Mouse (Mus musculus): Measurements from ENCODE around the gene Fyn. TPM values are rescaled to one million over a fixed set of nuclear protein-coding genes. Genes with fewer than 3 reads are reported as not detected.

The Fyn gene
- polyA plus RNA-seq, 1 experiment = 127 TPM

DNA sequence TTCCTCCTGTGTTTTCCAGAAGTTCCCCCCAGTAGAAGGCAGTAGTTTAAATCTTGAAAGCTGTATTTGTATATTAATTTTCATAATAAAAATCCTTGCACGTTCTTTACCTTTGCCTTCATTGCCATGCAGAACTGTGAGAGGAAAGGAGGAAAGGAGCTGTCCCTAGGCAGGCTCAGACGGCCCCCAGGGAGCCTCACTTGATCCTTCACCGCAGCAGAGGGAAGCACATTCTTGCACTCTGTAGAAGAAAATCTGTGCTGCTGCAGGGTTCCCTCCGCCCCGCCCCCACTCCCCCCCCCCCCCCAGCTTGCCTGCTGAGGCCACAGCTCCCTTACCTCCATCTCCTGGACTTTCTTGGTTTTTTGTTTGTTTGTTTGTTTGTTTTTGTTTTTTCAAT is 158.5 kb downstream of the Fyn start:
- DNase-seq (ENCODE audit: extremely low spot score in 1 of 2, low spot score in 1 of 2) = no peak

DNA sequence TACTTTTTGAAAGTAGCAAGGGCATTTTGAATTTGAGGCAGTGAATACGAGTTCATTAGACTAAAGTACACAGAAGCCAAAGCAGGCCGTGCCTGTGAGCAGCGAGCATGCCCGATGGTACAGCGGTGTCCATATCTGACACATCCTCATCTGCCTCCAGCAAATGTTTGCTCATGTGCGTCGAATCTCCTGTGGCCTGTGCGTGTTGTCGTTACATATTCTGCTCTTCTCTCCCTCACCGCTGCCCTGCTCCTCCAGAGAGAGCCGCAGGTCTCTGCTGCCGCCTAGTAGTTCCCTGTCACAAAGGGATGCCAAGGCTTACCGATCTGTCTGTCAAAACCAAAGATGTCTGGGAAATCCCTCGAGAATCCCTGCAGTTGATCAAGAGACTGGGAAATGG is 160.5 kb downstream of the Fyn start:
- no peak for DNase-seq (ENCODE audit: extremely low spot score in 1 of 2, low spot score in 1 of 2)

DNA sequence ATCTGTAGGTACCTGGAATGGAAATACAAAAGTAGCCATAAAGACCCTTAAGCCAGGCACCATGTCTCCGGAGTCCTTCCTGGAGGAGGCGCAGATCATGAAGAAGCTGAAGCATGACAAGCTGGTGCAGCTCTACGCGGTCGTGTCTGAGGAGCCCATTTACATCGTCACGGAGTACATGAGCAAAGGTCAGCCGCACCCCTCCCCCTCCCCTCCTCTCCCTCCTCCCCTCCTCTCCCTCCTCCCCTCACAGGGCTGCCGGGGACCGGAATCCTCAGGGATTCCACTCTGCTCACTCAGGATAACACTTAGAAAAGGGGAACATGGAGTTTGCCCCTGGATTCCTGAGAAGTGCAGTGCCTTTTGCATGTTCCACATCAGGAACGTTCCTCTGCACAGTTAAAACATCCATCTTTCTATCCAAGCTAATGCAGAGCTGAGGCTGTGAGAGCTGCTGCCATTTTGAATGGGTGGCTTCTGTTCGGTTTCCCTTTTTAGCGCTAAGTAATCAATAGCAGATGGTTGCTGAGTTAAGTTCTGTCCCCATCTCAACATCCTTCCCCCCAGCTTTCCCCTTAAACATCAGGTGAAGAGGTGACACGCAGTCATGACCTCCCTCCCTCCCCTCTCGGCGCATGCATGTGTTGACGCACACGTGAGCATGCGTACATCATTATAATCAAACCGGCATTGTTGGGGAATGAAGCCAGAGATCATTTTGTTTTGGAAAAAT is 163.5 kb downstream of the Fyn start:
- DNase-seq (ENCODE audit: extremely low spot score in 1 of 2, low spot score in 1 of 2) = no peak

DNA sequence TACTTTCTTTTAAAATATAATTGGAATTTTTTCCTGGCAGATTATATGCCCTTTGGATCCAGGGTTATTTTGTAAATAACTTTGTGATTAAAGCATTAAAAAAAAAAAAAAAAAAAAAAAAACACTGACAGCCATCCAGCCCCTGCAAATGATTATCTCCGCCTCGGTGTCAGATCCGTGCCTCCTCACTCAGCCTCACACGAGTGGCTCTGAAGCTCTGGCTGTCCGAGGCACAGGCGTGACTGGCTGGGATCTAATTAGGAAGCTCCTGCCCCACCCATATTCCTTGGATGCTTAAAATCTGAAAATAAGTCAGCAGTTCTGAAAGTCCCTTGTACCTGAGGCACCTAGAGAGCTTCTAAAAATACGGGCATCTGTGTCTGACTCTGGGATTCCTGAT is 164.2 kb downstream of the Fyn start:
- DNase-seq (ENCODE audit: extremely low spot score in 1 of 2, low spot score in 1 of 2) = no peak

DNA sequence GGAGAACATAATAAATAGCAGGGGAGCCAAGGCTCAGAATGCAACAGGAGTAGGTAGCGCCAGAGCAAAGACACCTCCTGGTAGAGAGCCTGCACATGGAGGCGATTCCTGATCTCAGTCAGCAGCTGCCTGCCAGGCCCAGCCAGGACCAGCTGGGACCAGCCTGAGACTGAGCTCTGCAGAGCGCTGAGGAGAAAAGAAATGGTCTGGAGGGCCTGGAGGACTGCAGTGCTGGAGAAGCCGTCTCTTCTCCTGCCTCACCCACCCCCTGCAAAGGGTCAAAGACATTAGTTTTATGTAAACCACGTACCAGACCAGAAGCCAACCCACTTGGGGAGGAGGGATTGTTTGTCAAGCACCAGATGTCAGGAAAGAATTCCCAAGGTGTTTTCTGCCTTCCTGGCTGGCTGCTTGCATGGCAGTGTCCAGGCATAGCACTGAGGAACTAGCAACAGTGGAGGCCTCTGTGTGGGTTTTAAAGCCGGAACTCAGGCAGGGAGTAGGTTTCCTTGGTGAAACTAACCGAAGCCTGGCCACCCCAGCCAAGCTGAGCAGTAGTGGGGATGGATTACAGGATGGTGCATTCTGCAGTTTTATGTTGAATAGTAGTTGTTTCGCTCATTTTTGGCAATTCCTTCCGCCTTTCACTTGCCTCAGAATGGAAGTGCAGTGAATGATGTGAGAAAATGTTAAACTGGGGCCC is 165.8 kb downstream of the Fyn start:
- no peak for DNase-seq (ENCODE audit: extremely low spot score in 1 of 2, low spot score in 1 of 2)

DNA sequence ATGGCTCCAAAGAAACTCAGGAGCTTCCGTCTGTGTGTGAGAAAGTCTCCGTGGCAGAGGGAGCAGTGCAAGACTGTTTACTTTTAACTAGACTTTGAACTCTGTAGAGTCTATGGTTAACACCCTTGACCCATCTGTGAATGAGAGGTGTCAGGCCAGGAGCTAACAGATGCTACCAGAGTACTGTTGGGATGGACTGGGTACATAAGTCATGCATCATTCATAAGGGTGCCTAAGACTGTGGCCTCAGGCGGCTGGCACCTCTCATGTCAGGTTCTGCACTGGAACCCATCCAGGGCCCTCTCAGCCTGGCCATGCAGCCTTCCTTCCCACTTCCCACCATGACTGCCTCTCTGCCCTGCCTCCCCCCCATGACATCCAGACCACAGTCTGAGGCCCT is 166.7 kb downstream of the Fyn start:
- no peak for DNase-seq (ENCODE audit: extremely low spot score in 1 of 2, low spot score in 1 of 2)

DNA sequence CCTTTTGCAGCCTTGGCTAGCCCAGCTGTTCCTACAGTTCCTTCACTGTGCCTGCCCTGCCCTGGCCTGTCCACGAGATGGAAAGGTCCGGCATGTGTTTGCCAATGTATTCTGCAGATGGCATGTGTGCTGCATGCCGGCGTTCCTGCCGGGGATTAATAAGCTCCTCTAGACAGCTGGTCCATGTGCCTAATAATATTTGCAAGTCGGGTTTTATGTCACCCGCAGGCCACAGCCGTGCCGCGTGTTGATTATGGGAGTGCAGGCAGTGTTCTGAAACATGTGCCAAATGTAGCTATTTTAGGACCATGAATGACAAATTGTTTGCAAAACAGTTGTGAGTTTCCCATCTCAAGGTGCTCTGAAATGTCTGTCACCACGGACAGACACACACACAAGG is 167.6 kb downstream of the Fyn start:
- no peak for DNase-seq (ENCODE audit: extremely low spot score in 1 of 2, low spot score in 1 of 2)

DNA sequence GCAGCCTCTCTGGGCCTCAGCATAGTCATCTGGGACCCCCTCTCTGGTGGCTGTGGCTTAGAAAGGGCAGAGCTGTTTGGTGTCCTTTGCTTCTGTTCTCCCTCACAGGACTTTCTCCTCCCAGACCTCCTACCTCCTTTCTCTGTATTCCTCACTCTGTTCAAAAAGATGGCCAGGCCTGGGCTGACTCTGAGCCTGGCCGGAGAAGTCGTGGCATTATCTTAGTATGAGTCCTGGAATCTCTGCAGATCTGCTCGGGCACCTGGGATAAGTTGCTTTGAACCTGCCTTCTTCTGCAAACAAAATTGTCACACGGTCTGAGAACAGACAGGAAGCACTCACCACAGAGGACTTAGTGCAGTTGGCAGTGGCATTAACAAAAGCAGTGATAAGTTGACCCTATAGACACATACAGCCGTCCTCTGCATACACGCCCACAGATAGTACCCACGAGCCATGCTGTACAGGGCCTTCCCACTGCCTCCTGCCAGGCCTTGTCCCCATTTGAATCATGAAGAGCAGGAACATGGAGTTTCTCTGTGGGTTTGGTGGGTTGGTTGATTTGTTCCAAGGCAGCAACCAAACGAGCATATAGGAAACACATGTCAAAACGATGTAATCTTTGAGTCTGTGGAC is 171.5 kb downstream of the Fyn start:
- DNase-seq (ENCODE audit: extremely low spot score in 1 of 2, low spot score in 1 of 2) = no peak

DNA sequence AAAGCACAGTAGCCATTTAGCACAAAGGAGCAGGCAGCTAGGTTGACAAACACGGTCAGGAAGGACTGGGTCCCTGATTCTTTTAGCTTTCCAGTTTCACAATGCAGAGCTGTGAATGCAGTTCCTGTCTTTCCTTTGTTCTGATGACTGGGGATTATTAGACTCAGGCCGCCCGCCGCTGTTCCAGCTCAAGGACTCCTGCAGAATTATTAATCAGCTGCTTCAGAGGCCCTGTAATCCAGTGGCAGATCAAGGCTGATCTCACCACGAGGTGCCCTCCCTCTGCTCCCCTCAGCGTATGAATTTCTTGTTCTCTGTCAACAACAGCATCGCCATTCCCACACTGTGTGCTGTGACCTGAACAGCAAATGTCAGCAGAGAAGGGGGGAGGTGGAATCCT is 172.3 kb downstream of the Fyn start:
- peak; percentile 34 to 56 for DNase-seq (ENCODE audit: extremely low spot score in 1 of 2, low spot score in 1 of 2)

DNA sequence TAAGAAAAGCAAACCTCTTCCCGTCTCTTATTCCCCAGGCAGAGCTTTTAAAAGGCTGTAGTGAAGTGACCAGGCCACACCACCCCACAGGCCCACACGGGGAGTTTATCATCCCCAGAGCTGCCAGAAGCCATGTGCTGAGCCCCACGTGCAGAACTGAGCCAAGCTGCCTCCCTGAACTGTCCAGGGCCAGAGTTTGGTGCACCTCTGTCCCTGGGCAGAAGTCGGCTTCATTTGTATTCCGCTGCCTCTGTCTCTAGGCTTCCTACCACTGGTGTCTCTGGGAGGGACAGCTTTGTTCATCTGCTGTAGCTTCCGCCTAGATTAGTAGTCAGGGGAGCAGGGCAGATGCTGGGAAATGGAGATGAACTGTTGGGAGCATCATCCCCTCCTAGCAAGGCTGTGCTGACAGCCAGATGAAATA is 172.8 kb downstream of the Fyn start:
- DNase-seq (ENCODE audit: extremely low spot score in 1 of 2, low spot score in 1 of 2) = no peak

DNA sequence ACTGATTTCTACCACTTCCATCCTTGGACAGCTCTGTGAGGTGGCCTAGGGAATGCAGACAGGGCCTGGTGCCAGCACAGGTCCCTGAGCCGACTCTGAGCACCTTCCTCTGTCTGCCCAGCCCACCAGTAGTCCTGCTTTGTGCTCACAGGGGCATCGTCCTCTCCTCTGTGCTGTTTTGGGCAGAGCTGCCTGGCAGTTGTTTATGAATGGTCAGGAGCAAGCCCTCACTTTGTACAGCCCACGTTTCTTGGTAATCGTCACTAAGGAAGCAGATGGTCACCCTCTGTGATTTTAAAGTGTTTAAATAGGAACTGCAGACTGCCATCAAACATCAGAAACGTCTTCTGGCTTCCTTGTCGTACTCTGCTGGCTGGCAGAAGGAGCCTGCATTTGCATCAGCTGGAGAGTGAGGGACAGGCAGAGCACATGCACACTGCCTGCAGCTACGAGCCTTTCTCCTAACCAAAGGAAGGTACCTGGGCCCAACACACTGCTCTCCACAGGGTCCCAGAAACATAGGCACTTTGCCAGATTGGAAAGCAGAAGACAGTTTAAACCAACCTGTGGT is 173.4 kb downstream of the Fyn start:
- peak; percentile 36 to 66 for DNase-seq (ENCODE audit: extremely low spot score in 1 of 2, low spot score in 1 of 2)

DNA sequence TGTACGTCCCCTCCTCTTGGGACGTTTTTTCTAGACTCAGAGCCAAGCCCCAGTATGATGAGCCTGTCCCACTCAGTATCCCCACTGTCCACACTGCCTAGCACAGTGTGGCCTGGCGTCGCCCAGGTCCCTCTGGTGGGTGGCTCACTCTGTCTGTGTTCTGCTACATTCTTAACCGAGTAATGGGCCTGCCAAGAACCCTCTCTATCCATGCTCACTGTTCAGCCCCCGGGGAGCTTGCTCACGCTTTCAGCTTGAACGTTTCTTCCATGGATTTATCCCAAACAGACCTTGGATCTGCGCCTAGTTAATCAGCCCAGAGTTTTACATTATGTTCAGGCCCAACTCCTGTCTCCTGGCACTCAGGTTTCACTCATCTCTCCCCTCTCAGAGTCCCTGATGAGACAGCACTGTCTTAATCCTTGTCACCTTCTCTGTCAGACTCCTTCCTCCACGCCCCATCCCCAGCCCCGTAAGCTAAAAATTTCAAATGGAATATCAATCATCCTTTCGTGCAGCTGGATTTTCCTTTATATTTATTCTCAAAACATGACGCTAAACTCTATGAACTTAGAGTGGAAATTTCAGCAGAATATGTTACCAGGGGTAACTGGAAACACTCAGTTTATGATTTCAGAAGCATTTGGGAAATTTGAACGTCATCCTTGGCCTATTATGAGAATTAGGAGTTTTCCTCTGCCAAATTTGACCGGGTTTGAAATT is 174.0 kb downstream of the Fyn start:
- peak in 1 of 2 experiments; percentile 41 for DNase-seq (ENCODE audit: extremely low spot score in 1 of 2, low spot score in 1 of 2)

DNA sequence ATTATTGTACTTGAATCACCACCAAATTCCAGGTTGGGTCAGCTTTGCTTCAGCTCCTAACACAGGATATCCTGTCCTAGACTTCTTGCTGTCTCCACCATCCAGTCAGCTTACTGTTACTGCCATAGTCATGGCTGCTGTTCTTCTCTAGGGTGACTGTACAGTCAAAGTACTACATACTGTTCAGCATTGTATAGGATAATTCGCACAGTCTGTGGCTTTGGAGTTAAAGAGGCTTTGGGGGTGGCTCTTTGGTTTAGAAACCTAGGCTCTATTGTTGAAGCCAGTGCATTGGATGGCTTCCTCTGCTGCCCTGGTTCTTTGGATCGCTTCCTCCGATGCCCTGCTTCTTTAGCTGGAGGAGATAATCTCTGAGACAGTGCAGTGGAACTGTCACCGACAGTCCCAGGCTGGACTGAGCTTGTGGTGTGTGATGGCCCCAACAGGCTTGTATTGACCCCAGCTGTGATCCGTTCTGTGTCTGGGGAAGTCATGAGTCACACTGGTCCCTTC is 174.7 kb downstream of the Fyn start:
- no peak for DNase-seq (ENCODE audit: extremely low spot score in 1 of 2, low spot score in 1 of 2)

DNA sequence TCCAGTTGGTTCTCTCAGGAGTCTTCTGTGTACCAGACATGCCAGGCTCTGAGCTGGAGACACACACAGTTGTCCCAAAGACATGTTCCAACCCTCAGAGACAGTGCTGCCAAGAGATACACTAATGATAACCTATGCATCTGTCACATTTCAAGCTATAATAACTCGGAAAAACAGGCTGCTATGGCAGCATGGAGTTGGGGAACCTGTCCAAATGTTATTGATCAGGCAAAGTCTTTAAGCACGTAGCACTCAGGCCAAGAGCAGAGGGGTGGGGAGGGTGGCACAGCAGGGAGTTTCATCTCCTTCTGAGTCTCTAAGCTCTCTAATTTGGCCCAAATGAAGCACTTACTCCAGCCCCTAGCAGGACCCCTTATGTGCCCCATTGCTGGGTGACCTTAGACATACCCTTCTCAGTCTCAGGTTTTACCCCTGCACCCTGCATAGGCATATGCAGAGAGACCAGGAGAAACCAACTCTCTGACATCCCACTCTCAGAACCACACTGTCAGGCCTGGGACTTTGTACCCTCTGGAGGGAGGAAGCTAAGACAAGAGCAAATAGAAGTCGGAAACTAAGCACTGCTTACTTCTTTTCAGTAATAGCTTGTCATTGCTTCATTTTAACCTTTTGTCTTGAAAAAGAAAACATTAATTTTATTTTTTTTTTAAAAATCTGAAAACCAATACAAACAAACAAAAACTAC is 178.9 kb downstream of the Fyn start:
- no peak for DNase-seq (ENCODE audit: extremely low spot score in 1 of 2, low spot score in 1 of 2)

DNA sequence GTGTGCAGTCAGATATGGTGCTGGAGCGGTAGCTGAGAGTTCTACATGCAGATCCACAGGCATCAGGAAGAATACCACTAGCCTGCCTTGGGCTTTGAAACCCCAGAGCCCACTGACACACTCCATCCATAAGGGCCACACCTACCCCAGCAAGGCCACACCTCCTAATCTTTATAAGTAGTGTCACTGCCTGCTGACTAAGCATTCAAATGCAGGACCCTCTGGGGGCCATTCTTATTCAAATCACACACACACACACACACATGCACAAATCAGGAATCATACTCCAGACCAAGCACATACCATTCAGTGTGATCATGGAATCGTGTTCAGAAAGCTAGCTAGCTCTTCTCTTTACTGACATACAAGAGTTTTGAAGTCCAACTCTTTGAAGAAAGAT is 182.1 kb downstream of the Fyn start:
- no peak for DNase-seq (ENCODE audit: extremely low spot score in 1 of 2, low spot score in 1 of 2)

DNA sequence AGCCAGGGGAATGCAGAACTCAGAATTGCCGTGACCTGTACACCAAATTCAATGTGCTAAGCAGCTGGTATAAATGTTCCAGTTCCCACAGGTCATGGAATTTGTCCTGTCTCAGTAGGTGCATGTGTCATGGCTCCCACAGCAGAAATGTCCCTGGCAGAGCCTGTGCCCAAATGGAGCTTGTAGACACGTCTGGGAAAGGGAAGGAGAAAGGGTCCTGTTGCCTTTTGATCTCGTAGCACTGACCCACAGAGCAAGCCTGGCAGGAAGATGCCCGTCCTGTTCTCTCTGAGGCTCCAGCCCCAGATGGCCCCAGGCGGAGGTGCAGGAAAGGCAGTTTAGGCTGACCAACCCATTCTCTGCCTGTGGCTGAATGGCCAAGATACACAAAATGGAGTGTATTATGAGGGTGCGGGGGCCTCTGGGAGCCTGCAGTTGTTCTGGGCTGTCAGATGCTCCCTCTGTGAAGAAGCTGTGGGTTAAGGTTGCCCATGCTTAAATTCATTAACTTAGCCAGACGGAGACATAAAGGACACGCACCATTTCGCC is 183.1 kb downstream of the Fyn start:
- no peak for DNase-seq (ENCODE audit: extremely low spot score in 1 of 2, low spot score in 1 of 2)

DNA sequence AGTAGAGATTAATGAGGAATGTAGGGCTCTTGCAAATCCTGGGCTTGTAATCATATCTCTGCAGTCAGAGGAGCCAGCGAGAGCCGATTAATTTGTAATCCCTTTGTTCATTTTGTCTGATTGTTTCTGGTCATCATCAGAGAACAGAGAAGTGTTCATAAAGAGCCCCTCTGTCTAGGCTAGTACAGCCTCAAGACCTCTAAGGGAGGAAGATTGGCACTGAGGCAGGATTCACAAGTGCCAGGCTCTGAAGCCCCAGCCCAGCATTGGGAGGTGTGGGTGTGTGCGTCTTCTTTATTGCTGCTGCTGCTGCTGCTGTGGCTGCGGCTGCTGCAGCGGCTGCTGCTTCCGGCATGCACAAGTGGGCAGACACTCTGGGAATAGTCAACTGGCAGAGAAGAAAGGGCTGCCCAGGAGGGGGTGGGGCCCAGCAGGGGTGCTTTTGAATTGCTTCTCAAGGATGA is 183.7 kb downstream of the Fyn start:
- DNase-seq (ENCODE audit: extremely low spot score in 1 of 2, low spot score in 1 of 2) = no peak

DNA sequence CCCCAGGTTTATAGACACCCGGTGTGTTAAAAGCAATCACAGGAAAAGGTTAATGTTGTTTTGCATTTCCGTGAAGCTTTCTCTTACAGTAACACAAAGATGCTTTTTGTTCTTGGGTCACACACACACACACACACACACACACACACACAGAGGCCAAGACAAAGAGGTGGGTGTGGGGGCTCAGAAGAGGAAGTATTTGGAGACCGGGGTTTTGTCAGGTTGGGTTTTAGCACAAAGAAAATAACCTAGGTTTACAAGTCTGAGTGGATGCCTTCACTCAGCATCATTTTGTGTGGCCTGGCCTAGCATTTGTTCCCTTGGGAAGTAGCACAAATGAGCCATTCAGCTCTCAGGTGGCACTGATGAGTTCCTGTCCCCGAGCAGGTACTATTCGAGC is 184.2 kb downstream of the Fyn start:
- no peak for DNase-seq (ENCODE audit: extremely low spot score in 1 of 2, low spot score in 1 of 2)

DNA sequence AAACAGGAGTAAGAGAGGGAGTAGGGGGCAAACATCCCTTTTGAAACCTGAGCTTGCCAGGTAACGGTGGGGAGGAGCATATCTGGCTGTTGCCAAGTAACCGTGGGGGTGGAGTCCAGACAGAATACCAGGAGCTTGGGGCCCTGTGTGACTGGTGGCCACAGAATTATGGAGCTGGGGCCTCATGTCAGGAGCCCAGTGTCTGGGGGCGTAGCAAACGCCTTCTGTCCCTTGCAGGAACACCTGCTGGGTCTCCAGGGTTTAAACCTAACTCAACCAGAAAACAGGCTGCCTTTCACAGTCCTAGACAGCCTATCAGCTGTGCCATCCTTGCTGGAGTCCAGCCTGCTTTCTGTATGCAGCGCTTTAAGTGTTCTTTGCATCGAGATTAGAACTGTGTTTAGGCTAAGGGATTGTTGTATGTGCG is 186.6 kb downstream of the Fyn start:
- no peak for DNase-seq (ENCODE audit: extremely low spot score in 1 of 2, low spot score in 1 of 2)

DNA sequence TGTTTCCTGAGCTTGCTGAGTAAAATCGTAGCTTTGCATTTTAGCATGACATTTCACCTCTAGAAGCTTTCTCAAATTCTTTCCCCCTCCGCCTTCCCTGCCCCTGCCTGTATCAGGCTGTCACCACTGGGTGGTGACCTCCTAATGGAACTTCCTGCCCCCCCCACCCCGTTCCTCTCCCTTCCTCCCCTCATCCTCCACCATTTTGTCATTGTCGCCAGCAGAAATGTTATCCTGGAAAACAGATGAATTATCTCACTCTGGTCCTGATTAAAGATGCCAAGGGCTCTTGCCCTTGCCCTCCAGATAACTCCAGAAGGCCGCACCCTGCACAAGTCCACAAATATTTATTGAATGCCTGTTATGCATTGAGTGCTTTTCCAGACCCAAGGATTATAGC is 187.1 kb downstream of the Fyn start:
- no peak for DNase-seq (ENCODE audit: extremely low spot score in 1 of 2, low spot score in 1 of 2)

All from frontal cortex, adult 2 months (tissue).